Mouse (Mus musculus): Measurements from ENCODE around the gene 1700001O22Rik. TPM values are rescaled to one million over a fixed set of nuclear protein-coding genes. Genes with fewer than 3 reads are reported as not detected.

Gene 1700001O22Rik
- polyA plus RNA-seq, 1 experiment from 2014 or later = 1.9 TPM

- Histone ChIP-seq H3K36me3 (ENCODE audit: control insufficient read depth, insufficient read depth, low read length) (no peaks in the 10 kb centered on the region), H3K4me1 (ENCODE audit: control insufficient read depth, insufficient read depth, low read length) (peaks cover 12% of the 10 kb centered on the region), H3K27me3 (ENCODE audit: control insufficient read depth, insufficient read depth, low read length) (no peaks in the 10 kb centered on the region), H3K4me3 (ENCODE audit: low read depth, low read length) (no peak overlapping the region), H3K4me2 (ENCODE audit: low read depth, low read length) (no peak overlapping the region), H3K9me3 (ENCODE audit: control insufficient read depth, low read length) (no peaks in the 10 kb centered on the region), H3K9ac (replicated peaks; ENCODE audit: low read depth, low read length) (no peak overlapping the region), H3K27ac (ENCODE audit: low read depth, low read length) (no peak overlapping the region)
- 61% methylated on average over 7 of the region's 7 CpGs for WGBS
- ATAC-seq (ENCODE audit: low read depth) = no peak
These were observed 35.7 kb downstream of the 1700001O22Rik start for GRCm38 (mm10) chr2:30767626-30768240.

GRCm38 (mm10) chr2:30766446-30766845 is 37.0 kb downstream of the 1700001O22Rik start:
- no peak overlapping the region for H3K27ac ChIP-seq (ENCODE audit: low read depth, low read length)
- no peak overlapping the region for H3K9ac ChIP-seq (replicated peaks; ENCODE audit: low read depth, low read length)
- 87% methylated on average over 5 of the region's 5 CpGs for WGBS
- no peaks in the 10 kb centered on the region for H3K27me3 ChIP-seq (ENCODE audit: control insufficient read depth, insufficient read depth, low read length)
- H3K9me3 ChIP-seq (ENCODE audit: control insufficient read depth, low read length) = no peaks in the 10 kb centered on the region
- ATAC-seq (ENCODE audit: low read depth) = no peak
- H3K4me2 ChIP-seq (ENCODE audit: low read depth, low read length) = no peak overlapping the region
- H3K36me3 ChIP-seq (ENCODE audit: control insufficient read depth, insufficient read depth, low read length) = no peaks in the 10 kb centered on the region
- H3K4me3 ChIP-seq (ENCODE audit: low read depth, low read length) = no peak overlapping the region
- H3K4me1 ChIP-seq (ENCODE audit: control insufficient read depth, insufficient read depth, low read length) = 0 out of 2 replicates have a peak, but pooled peaks cover 4% of the 10 kb centered on the region

- no peak for ATAC-seq (ENCODE audit: low read depth)
- H3K27ac ChIP-seq (ENCODE audit: low read depth, low read length) = no peak overlapping the region
- WGBS = 19% methylated on average over 6 of the region's 6 CpGs
- no peak overlapping the region for H3K4me2 ChIP-seq (ENCODE audit: low read depth, low read length)
- H3K4me1 ChIP-seq (ENCODE audit: control insufficient read depth, insufficient read depth, low read length) = peaks cover 13% of the 10 kb centered on the region; the same call in 1 of the 2 replicates
- H3K27me3 ChIP-seq (ENCODE audit: control insufficient read depth, insufficient read depth, low read length) = no peaks in the 10 kb centered on the region
- no peaks in the 10 kb centered on the region for H3K9me3 ChIP-seq (ENCODE audit: control insufficient read depth, low read length)
- H3K4me3 ChIP-seq (ENCODE audit: low read depth, low read length) = no peak overlapping the region
- H3K36me3 ChIP-seq (ENCODE audit: control insufficient read depth, insufficient read depth, low read length) = no peaks in the 10 kb centered on the region
- no peak overlapping the region for H3K9ac ChIP-seq (replicated peaks; ENCODE audit: low read depth, low read length)
These were observed 42.8 kb downstream of the 1700001O22Rik start for GRCm38 (mm10) chr2:30760706-30761105.

DNA sequence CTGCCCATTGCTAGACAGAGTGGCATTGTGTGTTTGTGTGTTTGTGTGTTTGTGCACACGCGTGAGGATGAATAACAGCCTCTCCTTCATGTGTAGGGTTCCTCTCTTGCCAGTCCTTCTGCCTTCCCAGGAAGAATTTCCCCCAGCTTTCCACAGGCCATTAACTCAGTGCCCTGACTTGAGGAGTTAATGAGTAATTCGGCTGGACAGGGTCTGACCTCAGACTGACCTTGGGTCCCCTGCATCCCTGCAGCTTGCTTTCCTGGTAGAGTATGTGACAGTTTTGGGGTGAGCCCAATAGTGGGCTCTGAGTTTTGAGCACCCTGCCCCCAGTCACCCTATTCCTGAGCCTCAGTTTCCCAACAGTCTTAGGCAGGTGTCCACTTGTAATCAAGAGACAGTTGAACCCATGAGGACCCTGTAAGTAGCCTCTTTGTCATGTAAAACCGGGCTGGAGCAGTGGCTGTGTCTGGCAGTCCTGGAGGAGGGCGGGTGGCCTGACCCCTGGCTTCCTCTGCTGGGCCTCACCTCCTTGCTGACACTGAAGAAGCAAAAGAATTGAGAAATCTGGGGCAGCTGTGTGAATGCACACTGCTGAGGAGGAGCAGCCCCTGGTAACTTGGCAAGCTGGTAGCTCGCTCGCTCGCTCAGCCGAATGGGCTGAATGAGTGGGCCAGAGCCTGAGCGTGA is 43.5 kb downstream of the 1700001O22Rik start:
- no peak overlapping the region for H3K4me3 ChIP-seq (ENCODE audit: low read depth, low read length)
- no peaks in the 10 kb centered on the region for H3K27me3 ChIP-seq (ENCODE audit: control insufficient read depth, insufficient read depth, low read length)
- H3K36me3 ChIP-seq (ENCODE audit: control insufficient read depth, insufficient read depth, low read length) = no peaks in the 10 kb centered on the region
- H3K4me2 ChIP-seq (ENCODE audit: low read depth, low read length) = no peak overlapping the region
- H3K9me3 ChIP-seq (ENCODE audit: control insufficient read depth, low read length) = no peaks in the 10 kb centered on the region
- peaks cover 13% of the 10 kb centered on the region; the same call in 1 of the 2 replicates for H3K4me1 ChIP-seq (ENCODE audit: control insufficient read depth, insufficient read depth, low read length)
- H3K27ac ChIP-seq (ENCODE audit: low read depth, low read length) = no peak overlapping the region
- WGBS = 24% methylated on average over 10 of the region's 10 CpGs
- H3K9ac ChIP-seq (replicated peaks; ENCODE audit: low read depth, low read length) = no peak overlapping the region
- no peak for ATAC-seq (ENCODE audit: low read depth)

- Histone ChIP-seq H3K9ac (replicated peaks; ENCODE audit: low read depth, low read length) (no peak overlapping the region), H3K4me2 (ENCODE audit: low read depth, low read length) (no peak overlapping the region), H3K36me3 (ENCODE audit: control insufficient read depth, insufficient read depth, low read length) (no peaks in the 10 kb centered on the region), H3K4me3 (ENCODE audit: low read depth, low read length) (no peak overlapping the region), H3K9me3 (ENCODE audit: control insufficient read depth, low read length) (no peaks in the 10 kb centered on the region), H3K27ac (ENCODE audit: low read depth, low read length) (no peak overlapping the region), H3K4me1 (ENCODE audit: control insufficient read depth, insufficient read depth, low read length) (peaks cover 13% of the 10 kb centered on the region; the same call in 1 of the 2 replicates), H3K27me3 (ENCODE audit: control insufficient read depth, insufficient read depth, low read length) (no peaks in the 10 kb centered on the region)
- 68% methylated on average over 4 of the region's 4 CpGs for WGBS
- no peak for ATAC-seq (ENCODE audit: low read depth)
These were observed 44.0 kb downstream of the 1700001O22Rik start for GRCm38 (mm10) chr2:30759442-30759841.

GRCm38 (mm10) chr2:30759088-30759374 is 44.4 kb downstream of the 1700001O22Rik start:
- Histone ChIP-seq H3K9ac (replicated peaks; ENCODE audit: low read depth, low read length) (no peak overlapping the region), H3K36me3 (ENCODE audit: control insufficient read depth, insufficient read depth, low read length) (no peaks in the 10 kb centered on the region), H3K9me3 (ENCODE audit: control insufficient read depth, low read length) (no peaks in the 10 kb centered on the region), H3K27me3 (ENCODE audit: control insufficient read depth, insufficient read depth, low read length) (no peaks in the 10 kb centered on the region), H3K4me3 (ENCODE audit: low read depth, low read length) (no peak overlapping the region), H3K4me2 (ENCODE audit: low read depth, low read length) (no peak overlapping the region), H3K4me1 (ENCODE audit: control insufficient read depth, insufficient read depth, low read length) (peaks cover 13% of the 10 kb centered on the region; the same call in 1 of the 2 replicates), H3K27ac (ENCODE audit: low read depth, low read length) (peak overlapping the region; percentile 60; the same call in 1 of the 2 replicates)
- no peak for ATAC-seq (ENCODE audit: low read depth)
- WGBS = 52% methylated on average over 4 of the region's 4 CpGs

- H3K9ac ChIP-seq (replicated peaks; ENCODE audit: low read depth, low read length) = no peak overlapping the region
- H3K27ac ChIP-seq (ENCODE audit: low read depth, low read length) = peak overlapping the region; percentile 60
- 0 out of 2 replicates have a peak overlapping the region, but pooled peaks have one; percentile 8 for H3K4me2 ChIP-seq (ENCODE audit: low read depth, low read length)
- no peak overlapping the region for H3K4me3 ChIP-seq (ENCODE audit: low read depth, low read length)
- H3K27me3 ChIP-seq (ENCODE audit: control insufficient read depth, insufficient read depth, low read length) = no peaks in the 10 kb centered on the region
- WGBS = 3% methylated on average over 17 of the region's 17 CpGs
- H3K4me1 ChIP-seq (ENCODE audit: control insufficient read depth, insufficient read depth, low read length) = peaks cover 13% of the 10 kb centered on the region; the same call in 1 of the 2 replicates
- no peaks in the 10 kb centered on the region for H3K9me3 ChIP-seq (ENCODE audit: control insufficient read depth, low read length)
- peak; percentile 80 for ATAC-seq (ENCODE audit: low read depth)
- no peaks in the 10 kb centered on the region for H3K36me3 ChIP-seq (ENCODE audit: control insufficient read depth, insufficient read depth, low read length)
These were observed 44.9 kb downstream of the 1700001O22Rik start for GRCm38 (mm10) chr2:30758341-30759087.

DNA sequence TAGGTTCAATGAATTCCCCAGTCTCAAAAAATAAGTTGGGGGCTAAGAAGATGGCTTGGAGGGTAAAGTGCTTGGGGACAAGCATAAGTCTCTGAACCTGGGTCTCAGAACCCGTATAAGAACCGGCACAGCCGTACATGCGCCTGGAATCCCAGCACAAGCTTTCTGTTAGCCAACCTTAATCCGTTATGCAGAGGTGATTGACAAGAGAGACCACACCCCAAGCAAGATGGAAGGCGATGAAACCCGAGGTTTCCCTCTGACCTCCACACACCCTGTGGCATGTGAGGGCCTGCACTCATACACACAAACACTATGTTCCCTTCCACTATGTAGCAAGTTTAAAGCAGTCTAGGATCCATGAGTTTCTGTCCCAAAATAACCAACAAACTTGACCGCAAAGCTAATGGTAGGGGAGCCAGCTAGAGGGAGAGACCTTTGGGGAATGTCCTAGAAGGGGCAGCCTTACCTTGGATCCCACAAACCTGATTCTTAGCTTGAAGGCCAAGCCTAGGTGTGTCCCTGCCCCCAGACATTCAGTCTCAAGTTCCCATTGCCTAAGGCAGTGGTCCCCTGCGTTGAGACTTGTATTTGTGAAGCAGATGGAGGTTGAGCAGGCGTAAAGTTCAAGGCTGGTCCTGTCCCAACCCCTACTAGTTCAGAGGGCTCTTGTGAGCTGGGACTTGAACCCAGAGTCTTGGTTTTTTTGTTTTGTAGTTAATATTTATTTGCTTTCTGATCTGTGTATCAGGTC is 46.3 kb downstream of the 1700001O22Rik start:
- no peak overlapping the region for H3K4me3 ChIP-seq (ENCODE audit: low read depth, low read length)
- H3K4me2 ChIP-seq (ENCODE audit: low read depth, low read length) = no peak overlapping the region
- WGBS = 91% methylated on average over 10 of the region's 10 CpGs
- H3K27ac ChIP-seq (ENCODE audit: low read depth, low read length) = no peak overlapping the region
- H3K9me3 ChIP-seq (ENCODE audit: control insufficient read depth, low read length) = no peaks in the 10 kb centered on the region
- H3K36me3 ChIP-seq (ENCODE audit: control insufficient read depth, insufficient read depth, low read length) = no peaks in the 10 kb centered on the region
- H3K27me3 ChIP-seq (ENCODE audit: control insufficient read depth, insufficient read depth, low read length) = no peaks in the 10 kb centered on the region
- no peak overlapping the region for H3K9ac ChIP-seq (replicated peaks; ENCODE audit: low read depth, low read length)
- H3K4me1 ChIP-seq (ENCODE audit: control insufficient read depth, insufficient read depth, low read length) = peaks cover 13% of the 10 kb centered on the region; the same call in 1 of the 2 replicates
- no peak for ATAC-seq (ENCODE audit: low read depth)
